Comparison of ENCODE assay signal across 17 mouse cellular contexts in genomic region chr3:18778481-18778880, GRCm38 (mm10).
DNase-seq lines count a peak whose midpoint lies in the region; ATAC-seq and TF ChIP-seq lines count a peak whose summit lies in the region.
"Had no signal": no experiment of that assay in that cellular context is flagged by ENCODE, and none has a peak within 500 bp of the region (broad histone marks: within the 10 kb centered on the region; RNA-seq: fewer than 3 reads in every experiment).

No protein-coding gene starts in this region.

- no peak overlapping the region for H3K9ac ChIP-seq in forebrain, postnatal 0 days
- H3K9ac ChIP-seq in forebrain, embryonic 11.5 days (ENCODE audit: low read length), result no peak overlapping the region
- no peak overlapping the region for H3K9ac ChIP-seq in hindbrain, postnatal 0 days (replicated peaks; ENCODE audit: low read length)
- H3K9ac ChIP-seq in hindbrain, embryonic 14.5 days, result no peak overlapping the region
- no peak overlapping the region for H3K9ac ChIP-seq in CH12.LX (ENCODE audit: insufficient read depth, low read depth)
- H3K9ac ChIP-seq in embryonic facial prominence, embryonic 14.5 days (ENCODE audit: low read depth, low read length), result no peak overlapping the region
- H3K9ac ChIP-seq: hindbrain, embryonic 15.5 days; limb, embryonic 15.5 days had no signal

- no peaks in the 10 kb centered on the region for H3K27me3 ChIP-seq in forebrain, postnatal 0 days (ENCODE audit: insufficient read depth, low read length)
- no peaks in the 10 kb centered on the region for H3K27me3 ChIP-seq in forebrain, embryonic 11.5 days (ENCODE audit: control insufficient read depth, insufficient read depth, low read length)
- H3K27me3 ChIP-seq in hindbrain, postnatal 0 days (ENCODE audit: insufficient read depth, low read length), result no peaks in the 10 kb centered on the region
- H3K27me3 ChIP-seq in hindbrain, embryonic 14.5 days (ENCODE audit: control insufficient read depth, insufficient read depth, low read length), result no peaks in the 10 kb centered on the region
- H3K27me3 ChIP-seq in CH12.LX (replicated peaks), result no peaks in the 10 kb centered on the region
- no peaks in the 10 kb centered on the region for H3K27me3 ChIP-seq in embryonic facial prominence, embryonic 14.5 days (replicated peaks; ENCODE audit: control insufficient read depth, insufficient read depth, low read length)
- H3K27me3 ChIP-seq in thymus, adult 2 months (ENCODE audit: control insufficient read depth, insufficient read depth, low read length), result no peaks in the 10 kb centered on the region
- H3K27me3 ChIP-seq: hindbrain, embryonic 15.5 days; limb, embryonic 15.5 days; megakaryocyte, embryonic 14.5 days had no signal

- no peak for TF ChIP-seq RAD21 in CH12.LX (IDR thresholded peaks at IDR 0.05; ENCODE audit: low read depth, low read length)

- ATAC-seq in forebrain, postnatal 0 days, result peak; percentile 55; the same call in 1 of the 2 replicates
- ATAC-seq in forebrain, embryonic 11.5 days (replicated peaks; ENCODE audit: low FRiP score), result no peak
- ATAC-seq in hindbrain, postnatal 0 days, result no peak
- ATAC-seq in hindbrain, embryonic 14.5 days (ENCODE audit: low FRiP score), result no peak
- ATAC-seq in embryonic facial prominence, embryonic 14.5 days (ENCODE audit: low read depth), result 0 out of 2 replicates have a peak, but pooled peaks have one; percentile 15

- 52% methylated on average over 1 of the region's 1 CpGs for WGBS in forebrain, postnatal 0 days
- WGBS in forebrain, embryonic 11.5 days, result 74% methylated on average over 1 of the region's 1 CpGs
- 48% methylated on average over 1 of the region's 1 CpGs for WGBS in hindbrain, postnatal 0 days
- 56% methylated on average over 1 of the region's 1 CpGs for WGBS in hindbrain, embryonic 14.5 days
- WGBS in embryonic facial prominence, embryonic 14.5 days, result 30% methylated on average over 1 of the region's 1 CpGs
- 71% methylated on average over 1 of the region's 1 CpGs for WGBS in thymus, adult 2 months

- no peak for TF ChIP-seq CTCF in forebrain, postnatal 0 days (IDR thresholded peaks at IDR 0.05; ENCODE audit: low read depth)
- no peak for TF ChIP-seq CTCF in hindbrain, postnatal 0 days (IDR thresholded peaks at IDR 0.05; ENCODE audit: low read depth)
- TF ChIP-seq CTCF in CH12.LX (conservative IDR thresholded peaks at IDR 0.05 in 1 of 2, IDR thresholded peaks at IDR 0.05 in 1 of 2; ENCODE audit: low read depth in 2 of 2, low read length in 2 of 2), result no peak
- no peak for TF ChIP-seq CTCF in thymus, adult 2 months (IDR thresholded peaks at IDR 0.05; ENCODE audit: borderline replicate concordance, control insufficient read depth, extremely low read depth, insufficient read depth, low read length, poor library complexity)

- no peak overlapping the region for H3K27ac ChIP-seq in forebrain, postnatal 0 days (ENCODE audit: low read depth, low read length)
- H3K27ac ChIP-seq in forebrain, embryonic 11.5 days (ENCODE audit: low read depth, low read length), result no peak overlapping the region
- no peak overlapping the region for H3K27ac ChIP-seq in hindbrain, postnatal 0 days
- no peak overlapping the region for H3K27ac ChIP-seq in hindbrain, embryonic 14.5 days
- no peak overlapping the region for H3K27ac ChIP-seq in CH12.LX (ENCODE audit: insufficient read depth, low read depth)
- no peak overlapping the region for H3K27ac ChIP-seq in embryonic facial prominence, embryonic 14.5 days (replicated peaks; ENCODE audit: low read depth, low read length)
- no peak overlapping the region for H3K27ac ChIP-seq in thymus, adult 2 months (ENCODE audit: control insufficient read depth, insufficient read depth, low read length)
- H3K27ac ChIP-seq: hindbrain, embryonic 15.5 days; limb, embryonic 15.5 days had no signal

- peak; percentile 16 for DNase-seq in forebrain, postnatal 0 days
- DNase-seq in forebrain, embryonic 11.5 days (ENCODE audit: low spot score), result no peak
- DNase-seq in hindbrain, postnatal 0 days (ENCODE audit: low spot score), result peak; percentile 23
- DNase-seq in hindbrain, embryonic 14.5 days (ENCODE audit: low spot score), result no peak
- DNase-seq in CH12.LX (ENCODE audit: extremely low read depth), result peak; percentile 6
- DNase-seq in embryonic facial prominence, embryonic 14.5 days (ENCODE audit: low spot score), result peak; percentile 68
- DNase-seq in thymus, adult 2 months, result no peak
- no peak for DNase-seq in left cerebral cortex, postnatal 14 days (ENCODE audit: low spot score in 2 of 2)
- DNase-seq: adrenal gland, adult 8-10 months; cerebellum, adult 18-20 months; kidney, adult 18-20 months; kidney, postnatal 25 days; lung, postnatal 10 days; thymus, postnatal 4 days had no signal

- no peaks in the 10 kb centered on the region for H3K79me2 ChIP-seq in CH12.LX (replicated peaks; ENCODE audit: control insufficient read depth, extremely low read depth, insufficient read depth, poor library complexity, severe bottlenecking)

- TF ChIP-seq EP300 in CH12.LX (IDR thresholded peaks at IDR 0.05; ENCODE audit: low read length), result no peak

- H3K4me3 ChIP-seq in forebrain, postnatal 0 days (ENCODE audit: low read depth, low read length), result no peak overlapping the region
- H3K4me3 ChIP-seq in forebrain, embryonic 11.5 days (ENCODE audit: low read depth, low read length), result no peak overlapping the region
- H3K4me3 ChIP-seq in hindbrain, postnatal 0 days (ENCODE audit: low read length), result no peak overlapping the region
- no peak overlapping the region for H3K4me3 ChIP-seq in hindbrain, embryonic 14.5 days (replicated peaks; ENCODE audit: low read length)
- H3K4me3 ChIP-seq in CH12.LX (replicated peaks in 1 of 3; ENCODE audit: low read depth in 2 of 3, low read length in 2 of 3, poor library complexity in 1 of 3), result no peak overlapping the region
- no peak overlapping the region for H3K4me3 ChIP-seq in embryonic facial prominence, embryonic 14.5 days (ENCODE audit: low read depth, low read length)
- H3K4me3 ChIP-seq in thymus, adult 2 months (ENCODE audit: control insufficient read depth, insufficient read depth, low read length), result no peak overlapping the region
- H3K4me3 ChIP-seq: hindbrain, embryonic 15.5 days; limb, embryonic 15.5 days; megakaryocyte, embryonic 14.5 days had no signal

- dilution Hi-C loops in CH12.LX (cut with MboI; ENCODE audit: extremely low pct_ligation_motif_present, extremely low pct_unique_long_range_greater_than_20kb, low sequenced_read_pairs), result no loop called here

- H3K36me3 ChIP-seq in forebrain, postnatal 0 days (ENCODE audit: insufficient read depth), result no peaks in the 10 kb centered on the region
- no peaks in the 10 kb centered on the region for H3K36me3 ChIP-seq in forebrain, embryonic 11.5 days (ENCODE audit: control insufficient read depth, insufficient read depth, low read length)
- no peaks in the 10 kb centered on the region for H3K36me3 ChIP-seq in hindbrain, postnatal 0 days (ENCODE audit: insufficient read depth, low read length)
- no peaks in the 10 kb centered on the region for H3K36me3 ChIP-seq in hindbrain, embryonic 14.5 days (replicated peaks; ENCODE audit: control insufficient read depth, insufficient read depth)
- no peaks in the 10 kb centered on the region for H3K36me3 ChIP-seq in CH12.LX (replicated peaks in 1 of 2; ENCODE audit: control insufficient read depth in 1 of 2, insufficient read depth in 1 of 2, low read length in 1 of 2)
- no peaks in the 10 kb centered on the region for H3K36me3 ChIP-seq in embryonic facial prominence, embryonic 14.5 days (ENCODE audit: control insufficient read depth, insufficient read depth, low read length)
- H3K36me3 ChIP-seq in thymus, adult 2 months (ENCODE audit: control insufficient read depth, insufficient read depth, low read length), result no peaks in the 10 kb centered on the region
- H3K36me3 ChIP-seq: hindbrain, embryonic 15.5 days; limb, embryonic 15.5 days had no signal

- H3K9me3 ChIP-seq in forebrain, postnatal 0 days (ENCODE audit: low read length), result no peaks in the 10 kb centered on the region
- H3K9me3 ChIP-seq in forebrain, embryonic 11.5 days (ENCODE audit: control insufficient read depth, low read length), result no peaks in the 10 kb centered on the region
- H3K9me3 ChIP-seq in hindbrain, postnatal 0 days (ENCODE audit: low read length), result no peaks in the 10 kb centered on the region
- H3K9me3 ChIP-seq in hindbrain, embryonic 14.5 days (ENCODE audit: control insufficient read depth, low read length), result no peaks in the 10 kb centered on the region
- no peaks in the 10 kb centered on the region for H3K9me3 ChIP-seq in CH12.LX (replicated peaks; ENCODE audit: low read length)
- no peaks in the 10 kb centered on the region for H3K9me3 ChIP-seq in embryonic facial prominence, embryonic 14.5 days (ENCODE audit: control insufficient read depth, low read length)
- H3K9me3 ChIP-seq: hindbrain, embryonic 15.5 days; limb, embryonic 15.5 days had no signal

- no peak overlapping the region for H3K4me2 ChIP-seq in forebrain, postnatal 0 days (ENCODE audit: low read depth)
- H3K4me2 ChIP-seq in forebrain, embryonic 11.5 days (ENCODE audit: low read depth, low read length, severe bottlenecking), result no peak overlapping the region
- no peak overlapping the region for H3K4me2 ChIP-seq in hindbrain, postnatal 0 days (ENCODE audit: low read depth, low read length)
- H3K4me2 ChIP-seq in hindbrain, embryonic 14.5 days (replicated peaks), result no peak overlapping the region
- H3K4me2 ChIP-seq in CH12.LX (ENCODE audit: insufficient read depth, low read depth, poor library complexity, severe bottlenecking), result no peak overlapping the region
- no peak overlapping the region for H3K4me2 ChIP-seq in embryonic facial prominence, embryonic 14.5 days (ENCODE audit: low read depth, low read length)
- H3K4me2 ChIP-seq: hindbrain, embryonic 15.5 days; limb, embryonic 15.5 days had no signal

- no peak for TF ChIP-seq POLR2A in CH12.LX (IDR thresholded peaks at IDR 0.05; ENCODE audit: low read depth, low read length)
- TF ChIP-seq POLR2A in thymus, adult 2 months (IDR thresholded peaks at IDR 0.05; ENCODE audit: control insufficient read depth, extremely low read depth, insufficient read depth, low read length, poor library complexity), result no peak

- intact Hi-C loops in left cerebral cortex, postnatal 14 days (cut with DNase I), result no loop called here

- no peaks in the 10 kb centered on the region for H3K4me1 ChIP-seq in forebrain, postnatal 0 days (ENCODE audit: insufficient read depth)
- H3K4me1 ChIP-seq in forebrain, embryonic 11.5 days (replicated peaks; ENCODE audit: control insufficient read depth, insufficient read depth, low read length), result no peaks in the 10 kb centered on the region
- no peaks in the 10 kb centered on the region for H3K4me1 ChIP-seq in hindbrain, postnatal 0 days (ENCODE audit: insufficient read depth, low read length)
- no peaks in the 10 kb centered on the region for H3K4me1 ChIP-seq in hindbrain, embryonic 14.5 days (replicated peaks; ENCODE audit: control insufficient read depth, insufficient read depth, low read length)
- peaks cover 0 to 11% of the 10 kb centered on the region in 2 experiments; a peak in 1 of 4 replicates for H3K4me1 ChIP-seq in CH12.LX (ENCODE audit: control insufficient read depth in 1 of 2, insufficient read depth in 2 of 2)
- no peaks in the 10 kb centered on the region for H3K4me1 ChIP-seq in embryonic facial prominence, embryonic 14.5 days (ENCODE audit: control insufficient read depth, insufficient read depth, low read length)
- H3K4me1 ChIP-seq in thymus, adult 2 months (replicated peaks; ENCODE audit: control insufficient read depth, insufficient read depth, low read length), result no peaks in the 10 kb centered on the region
- H3K4me1 ChIP-seq: hindbrain, embryonic 15.5 days; limb, embryonic 15.5 days; megakaryocyte, embryonic 14.5 days had no signal

- in situ Hi-C loops in CH12.LX (cut with MboI; ENCODE audit: low pct_ligation_motif_present, low pct_unique_long_range_greater_than_20kb, low sequenced_read_pairs), result no loop called here

Comparison
In these comparisons a context has a peak if more than half of its experiments do, and no peak if none do; other contexts are left out.
1. ATAC-seq: peak in forebrain, postnatal 0 days (single experiment) and embryonic facial prominence, embryonic 14.5 days (single experiment); none in forebrain, embryonic 11.5 days (single experiment), hindbrain, postnatal 0 days (single experiment) and hindbrain, embryonic 14.5 days (single experiment).
2. DNase-seq: peak in forebrain, postnatal 0 days (single experiment), hindbrain, postnatal 0 days (single experiment), CH12.LX (single experiment) and embryonic facial prominence, embryonic 14.5 days (single experiment); none in forebrain, embryonic 11.5 days (single experiment), hindbrain, embryonic 14.5 days (single experiment), thymus, adult 2 months (single experiment) and left cerebral cortex, postnatal 14 days (0 of 2).